Mouse (Mus musculus): ENCODE results near the gene Ctnnal1.
A peak's percentile ranks its signal among the peaks of the same experiment; 100 is the strongest.

Gene Ctnnal1

DNA sequence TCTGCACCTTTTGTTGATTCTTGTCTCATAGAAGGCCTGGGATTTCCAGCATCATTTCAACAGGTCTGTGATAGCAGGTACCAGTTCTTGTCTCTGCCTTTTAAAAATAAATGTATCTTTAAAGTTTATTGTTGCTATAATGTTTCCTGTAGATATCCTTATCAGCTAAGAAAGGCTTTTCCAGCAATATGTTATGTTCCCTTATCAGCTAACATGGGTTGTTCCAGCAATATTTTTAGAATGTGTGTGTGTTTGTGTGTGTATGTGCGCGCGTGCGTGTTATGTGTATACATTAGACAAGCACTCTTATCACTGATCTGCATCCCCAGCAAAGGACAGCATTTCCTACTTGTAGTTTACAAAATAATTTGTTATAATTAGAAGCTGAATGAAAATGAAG lies 3.4 kb downstream of the Ctnnal1 start:
- no peak for DNase-seq (ENCODE audit: low spot score)

GRCm38 (mm10) chr4:56858733-56859132 lies 6.3 kb downstream of the Ctnnal1 start:
- DNase-seq (ENCODE audit: low spot score) = no peak

DNA sequence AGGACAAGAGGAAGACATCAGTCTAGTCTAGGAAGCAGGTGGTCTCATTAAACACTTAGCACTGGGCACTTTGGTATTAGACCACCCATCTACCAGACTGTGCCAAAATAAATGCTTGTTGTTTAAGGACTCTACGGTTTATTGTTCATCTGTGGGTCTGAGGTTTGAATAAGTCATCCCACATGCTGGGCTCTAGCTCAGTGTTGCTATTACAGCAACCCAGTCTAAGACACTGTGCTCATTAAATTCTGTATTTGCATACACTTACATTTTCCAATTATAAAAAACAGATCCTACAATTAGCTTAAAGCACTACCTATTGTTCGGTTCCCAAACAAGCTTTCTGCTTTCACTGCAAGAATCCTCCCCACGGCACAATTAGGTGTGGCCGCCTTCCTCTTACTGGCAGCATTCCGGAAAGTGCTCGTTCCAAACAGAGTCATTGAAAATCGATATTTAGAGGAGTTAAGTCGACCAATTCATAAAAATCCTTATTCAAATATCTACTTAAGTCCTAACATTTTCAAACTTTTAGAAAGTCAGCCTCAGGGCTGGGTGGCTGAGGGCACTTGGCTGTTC lies 8.5 kb downstream of the Ctnnal1 start:
- no peak for DNase-seq (ENCODE audit: low spot score)

DNA sequence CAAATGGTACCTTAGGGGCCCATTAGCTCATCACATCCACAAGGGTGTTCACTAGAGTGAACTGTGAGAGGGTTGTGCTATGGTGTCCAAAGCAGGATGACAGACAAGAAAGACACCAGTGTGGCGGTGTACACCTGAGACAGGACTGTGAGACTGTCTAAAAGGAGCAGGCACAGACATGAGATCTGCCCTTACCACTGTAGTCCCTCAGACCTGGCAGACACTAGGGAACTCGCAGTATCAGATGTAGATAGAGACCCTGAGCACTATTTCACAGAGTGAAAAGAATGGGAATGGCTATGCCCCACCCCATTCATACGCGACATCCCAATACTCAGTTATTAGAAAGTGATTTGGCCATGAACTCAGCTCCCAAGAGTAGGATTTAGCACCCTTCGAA lies 9.1 kb downstream of the Ctnnal1 start:
- DNase-seq (ENCODE audit: low spot score) = no peak

- no peak for DNase-seq (ENCODE audit: low spot score)
Measured at GRCm38 (mm10) chr4:56850724-56851123, 14.3 kb downstream of the Ctnnal1 start.

- DNase-seq (ENCODE audit: low spot score) = no peak
Measured at GRCm38 (mm10) chr4:56848044-56848443, 16.9 kb downstream of the Ctnnal1 start.

- no peak for DNase-seq (ENCODE audit: low spot score)
Measured at GRCm38 (mm10) chr4:56847400-56847799, 17.6 kb downstream of the Ctnnal1 start.

DNA sequence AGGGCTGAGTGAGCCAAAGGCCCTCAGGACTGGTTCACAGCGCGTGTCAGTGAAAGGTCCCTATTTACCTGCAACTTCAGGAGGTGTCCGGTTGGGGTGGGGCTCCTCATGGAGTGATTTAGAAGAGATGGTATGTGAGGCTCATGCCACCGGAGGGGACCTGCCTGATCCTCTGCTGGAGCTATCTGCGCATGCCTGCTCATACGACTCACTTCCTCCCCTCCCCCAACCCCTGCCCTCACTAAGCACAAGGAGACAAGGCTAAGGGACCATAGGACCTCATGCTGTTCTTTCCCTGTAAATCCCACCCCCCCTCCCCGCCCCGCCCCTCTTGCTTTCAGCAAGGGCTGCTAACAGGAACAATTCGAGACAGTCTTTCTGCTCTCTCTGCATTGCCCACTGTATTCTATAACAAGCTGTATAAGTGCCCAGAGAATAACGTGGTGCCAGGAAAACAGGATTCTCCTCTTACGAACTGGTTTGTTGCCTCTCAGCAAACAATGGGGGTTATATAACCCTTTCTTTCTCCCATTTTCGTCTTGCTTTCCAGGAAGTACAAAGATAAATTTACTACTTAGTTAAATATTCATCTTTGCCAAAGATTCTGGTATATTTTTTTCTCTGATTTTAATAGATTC lies 19.0 kb downstream of the Ctnnal1 start:
- DNase-seq (ENCODE audit: low spot score) = no peak

GRCm38 (mm10) chr4:56844911-56845310 lies 20.1 kb downstream of the Ctnnal1 start:
- DNase-seq (ENCODE audit: low spot score) = no peak

DNA sequence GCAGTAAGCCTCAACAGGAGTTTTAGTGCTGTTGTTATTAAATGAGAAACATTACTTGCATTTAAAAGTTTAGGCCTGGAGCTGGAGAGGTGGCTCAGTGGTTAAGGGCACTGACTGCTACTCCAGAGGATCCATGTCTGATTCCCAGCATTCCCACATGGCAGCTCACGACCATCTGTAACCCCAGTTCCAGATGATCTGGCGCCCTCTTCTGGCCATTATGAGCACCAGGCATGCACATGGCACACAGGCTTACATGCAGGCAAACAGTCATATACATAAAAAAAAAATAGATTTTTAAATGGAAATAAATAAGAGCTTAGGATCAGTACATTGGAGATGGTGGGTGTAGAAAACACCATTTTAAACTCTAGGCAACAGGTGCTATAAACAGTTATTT lies 21.0 kb downstream of the Ctnnal1 start:
- no peak for DNase-seq (ENCODE audit: low spot score)

DNA sequence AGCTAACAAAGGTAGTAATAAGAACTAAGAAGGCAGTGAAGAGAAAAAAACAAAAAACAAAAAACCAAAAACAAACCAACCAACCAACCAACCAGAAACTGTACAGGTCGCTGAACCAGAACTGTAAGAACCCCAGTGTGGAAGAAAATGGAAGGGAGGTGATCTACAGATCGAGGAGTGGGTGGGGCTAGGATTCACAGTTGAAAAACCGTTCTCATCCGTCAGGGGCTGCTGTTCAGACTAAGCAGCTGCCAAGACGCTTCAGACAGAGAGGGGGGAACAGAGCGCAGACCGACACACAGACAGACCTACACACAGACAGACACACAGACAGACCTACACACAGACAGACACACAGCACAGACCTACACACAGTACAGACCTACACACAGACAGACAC lies 22.5 kb downstream of the Ctnnal1 start:
- DNase-seq (ENCODE audit: low spot score) = no peak

DNA sequence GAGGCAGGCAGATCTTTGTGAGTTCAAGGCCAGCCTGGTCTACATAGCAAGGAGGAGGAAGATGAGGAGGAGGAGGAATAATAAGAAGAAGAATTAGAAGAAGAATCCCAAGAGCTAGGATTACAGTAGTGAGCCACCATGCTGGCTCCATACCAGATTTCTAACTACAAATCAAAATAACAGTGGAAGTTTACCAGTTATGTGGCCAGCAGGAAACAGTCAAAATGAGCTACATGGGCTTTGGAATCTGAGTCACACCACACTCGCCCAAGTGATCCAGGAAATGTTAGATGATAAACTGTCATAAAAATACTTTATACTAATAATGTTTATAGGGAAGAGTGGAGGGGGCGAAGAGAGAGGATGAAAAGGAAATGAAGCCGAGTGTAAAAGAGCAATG lies 24.7 kb downstream of the Ctnnal1 start:
- no peak for DNase-seq (ENCODE audit: low spot score)

GRCm38 (mm10) chr4:56837661-56838060 lies 27.3 kb downstream of the Ctnnal1 start:
- DNase-seq (ENCODE audit: low spot score) = no peak

DNA sequence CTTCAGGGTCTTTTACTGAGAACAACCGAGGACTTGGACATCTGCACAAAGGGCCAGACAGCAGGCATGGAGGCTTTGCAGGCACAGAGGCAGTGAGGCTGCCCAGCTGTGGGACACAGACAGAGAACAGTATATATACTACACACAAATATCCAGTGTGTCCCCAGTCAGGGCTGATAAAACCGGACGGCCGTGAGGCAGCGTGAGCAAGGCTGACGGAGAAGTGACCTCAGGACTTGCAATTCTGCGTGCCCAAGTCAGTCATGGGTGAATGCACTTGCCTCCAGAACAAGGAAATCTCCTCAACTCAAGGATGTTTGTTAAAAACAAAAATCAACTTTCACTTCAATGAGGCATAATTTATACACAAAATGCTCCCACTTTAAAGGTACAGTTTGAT lies 33.0 kb downstream of the Ctnnal1 start:
- no peak for DNase-seq (ENCODE audit: low spot score)

GRCm38 (mm10) chr4:56831013-56831609 lies 33.9 kb downstream of the Ctnnal1 start:
- no peak for DNase-seq (ENCODE audit: low spot score)

GRCm38 (mm10) chr4:56829511-56829921 lies 35.5 kb downstream of the Ctnnal1 start:
- peak; percentile 40 for DNase-seq (ENCODE audit: low spot score)

DNA sequence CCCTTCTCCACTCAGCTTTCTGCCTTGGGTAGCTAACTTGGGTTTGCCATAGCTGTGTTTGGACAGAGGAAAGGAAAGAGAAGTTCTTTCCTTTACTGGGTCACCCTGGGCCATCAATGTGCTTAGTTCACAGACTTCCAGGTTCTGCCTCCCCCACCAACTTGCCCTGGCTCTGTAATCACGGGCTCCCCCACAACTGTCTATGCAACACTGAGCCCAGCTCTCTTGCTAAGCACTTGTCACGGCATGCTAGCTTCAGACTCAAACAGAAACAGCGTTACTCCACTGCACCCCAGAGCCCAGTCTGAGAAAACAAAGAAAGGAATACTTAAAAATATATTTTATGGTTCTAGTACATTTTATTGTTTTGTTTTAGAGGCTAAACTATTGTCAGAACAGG lies 36.1 kb downstream of the Ctnnal1 start:
- DNase-seq (ENCODE audit: low spot score) = no peak

DNA sequence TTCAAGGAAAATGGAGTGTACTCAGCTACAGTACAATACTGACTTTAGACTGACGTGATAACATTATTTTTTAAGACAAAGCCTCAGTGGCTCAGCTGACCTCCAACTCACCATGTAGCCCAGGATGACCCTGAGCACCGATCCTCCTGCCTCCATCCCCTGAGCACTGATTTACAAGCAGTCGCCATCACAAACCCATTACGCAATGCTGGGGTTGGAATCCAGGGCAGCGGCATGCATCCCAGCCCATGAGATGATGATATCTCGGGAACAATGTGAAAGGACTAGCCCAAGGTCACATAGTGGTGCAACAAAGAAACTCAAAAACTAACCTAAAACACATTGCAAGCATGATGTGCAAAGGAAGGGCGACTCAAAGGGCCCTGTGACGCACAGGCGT lies 40.8 kb downstream of the Ctnnal1 start:
- DNase-seq (ENCODE audit: low spot score) = no peak

DNA sequence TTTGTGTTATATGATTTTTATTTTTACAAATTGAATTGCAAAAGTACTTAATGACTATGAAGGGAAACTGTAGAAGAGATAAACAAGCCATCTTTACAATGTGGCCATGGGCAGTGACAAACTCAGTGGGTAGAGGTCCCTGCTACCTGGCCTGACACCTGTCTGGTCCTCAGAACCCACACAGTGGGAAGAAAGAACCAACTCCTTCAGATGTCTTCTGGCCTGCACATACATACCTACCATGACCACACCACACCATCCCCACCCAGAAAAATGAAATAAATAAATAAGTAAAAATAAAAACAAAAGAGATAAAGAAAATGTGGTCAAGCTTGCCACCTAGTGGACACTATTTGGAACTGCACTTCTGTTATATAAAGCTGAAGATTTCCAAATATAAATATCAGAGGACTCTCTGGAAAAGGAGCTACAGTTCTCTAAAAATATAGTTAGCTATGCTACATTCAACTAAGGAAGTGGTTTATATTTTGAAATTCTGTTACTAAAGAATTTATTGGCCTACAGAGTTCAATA lies 44.9 kb downstream of the Ctnnal1 start:
- DNase-seq (ENCODE audit: low spot score) = peak; percentile 40

GRCm38 (mm10) chr4:56815131-56815530 lies 49.9 kb downstream of the Ctnnal1 start:
- DNase-seq (ENCODE audit: low spot score) = no peak

- DNase-seq (ENCODE audit: low spot score) = no peak
Measured at GRCm38 (mm10) chr4:56812096-56812495, 52.9 kb downstream of the Ctnnal1 start.

GRCm38 (mm10) chr4:56811642-56812041 lies 53.3 kb downstream of the Ctnnal1 start:
- no peak for DNase-seq (ENCODE audit: low spot score)

DNA sequence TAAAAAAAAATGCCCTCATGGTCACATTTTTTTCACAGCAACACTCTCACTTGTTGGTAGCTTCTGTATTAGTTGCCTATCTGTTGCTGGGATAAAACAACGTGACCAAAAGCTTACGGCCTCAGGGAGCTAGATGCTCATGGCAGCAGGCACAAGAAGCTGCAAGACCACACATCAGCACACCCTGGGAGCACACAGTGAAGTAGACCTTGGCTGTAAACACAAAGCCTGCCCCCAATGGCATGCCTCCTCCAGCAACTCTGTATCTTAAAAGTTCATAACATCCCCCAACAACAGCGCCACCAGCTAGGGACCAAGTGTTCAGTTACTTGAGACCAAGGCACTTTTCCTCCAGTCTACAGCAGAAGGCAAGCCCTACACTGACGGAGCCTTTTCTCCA lies 55.9 kb downstream of the Ctnnal1 start:
- DNase-seq (ENCODE audit: low spot score) = no peak
